Mouse (Mus musculus): ENCODE data around the gene Hectd4. TPM values are rescaled to one million over a fixed set of nuclear protein-coding genes. Genes with fewer than 3 reads are reported as not detected.

The Hectd4 gene
- polyA plus RNA-seq, 1 experiment from 2014 or later, result 7.8 TPM

DNA sequence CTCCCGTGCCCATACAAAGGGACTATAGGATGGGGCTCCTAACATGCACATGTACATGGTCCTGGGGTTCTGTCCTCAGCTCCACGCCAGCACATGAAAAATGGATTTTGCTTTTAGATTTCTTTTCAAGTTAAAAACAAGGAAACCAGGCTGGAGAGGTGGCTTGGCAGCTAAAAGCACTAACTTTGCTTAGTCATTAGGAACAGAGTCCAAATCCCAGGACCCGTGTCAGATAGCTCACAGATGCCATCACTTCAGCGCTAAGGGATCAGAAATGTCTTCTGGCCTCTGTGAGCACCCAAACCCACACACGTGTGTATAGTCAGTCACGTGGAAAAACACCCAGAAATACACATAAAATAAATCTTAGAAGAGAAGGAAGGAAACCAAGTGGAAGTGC lies 116.8 kb downstream of the Hectd4 start:
- no peak for ATAC-seq (ENCODE audit: insufficient number of reproducible peaks, insufficient read depth, low FRiP score, low TSS enrichment)
- Histone ChIP-seq H3K9me3 (no peaks in the 10 kb centered on the region), H3K4me2 (replicated peaks) (no peak overlapping the region), H3K27me3 (no peaks in the 10 kb centered on the region), H3K36me3 (peaks cover 83% of the 10 kb centered on the region), H3K4me3 (no peak overlapping the region), H3K4me1 (peaks cover 12% of the 10 kb centered on the region; the same call in 1 of the 2 replicates), H3K9ac (no peak overlapping the region), H3K27ac (no peak overlapping the region)
- WGBS, result 91% methylated on average over 6 of the region's 6 CpGs

DNA sequence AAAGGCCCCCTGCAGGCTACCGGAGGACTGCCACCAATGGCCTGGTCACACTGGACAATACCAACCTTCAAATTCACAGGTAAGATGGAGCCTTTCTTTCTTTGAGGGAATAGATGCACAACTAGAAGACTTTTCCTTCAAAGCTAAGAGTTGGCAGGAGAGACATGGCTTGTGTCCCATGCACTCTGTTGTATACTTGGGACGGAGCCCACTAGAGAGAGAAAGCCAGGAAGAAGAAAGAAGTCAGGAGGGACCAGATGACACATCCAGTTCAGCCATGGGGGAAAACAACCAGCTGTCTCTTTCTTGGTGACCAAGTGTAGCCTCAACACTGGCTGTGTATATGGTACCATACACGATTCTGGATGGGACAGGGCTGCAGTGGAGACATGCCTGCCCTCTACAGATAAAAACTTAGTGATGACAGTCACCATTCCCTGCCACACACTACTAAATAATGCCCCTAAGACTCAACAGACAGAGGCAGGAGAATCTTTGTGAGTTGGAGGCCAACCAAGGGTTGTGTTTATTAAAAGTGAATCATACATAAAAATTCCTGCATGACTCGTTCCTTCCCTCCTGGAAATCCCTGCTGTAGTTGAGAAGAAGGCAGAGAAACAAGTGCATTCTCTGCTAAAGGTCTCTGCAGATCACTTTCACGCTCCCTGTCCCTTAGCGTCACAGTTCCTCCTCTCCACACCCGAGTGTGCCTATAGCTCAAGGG lies 119.7 kb downstream of the Hectd4 start:
- Histone ChIP-seq H3K9me3 (no peaks in the 10 kb centered on the region), H3K36me3 (peaks cover 85% of the 10 kb centered on the region), H3K9ac (no peak overlapping the region), H3K4me2 (replicated peaks) (no peak overlapping the region), H3K27me3 (no peaks in the 10 kb centered on the region), H3K4me1 (peaks cover 12% of the 10 kb centered on the region; the same call in 1 of the 2 replicates), H3K4me3 (no peak overlapping the region), H3K27ac (no peak overlapping the region)
- no peak for ATAC-seq (ENCODE audit: insufficient number of reproducible peaks, insufficient read depth, low FRiP score, low TSS enrichment)
- WGBS, result 89% methylated on average over 7 of the region's 7 CpGs

DNA sequence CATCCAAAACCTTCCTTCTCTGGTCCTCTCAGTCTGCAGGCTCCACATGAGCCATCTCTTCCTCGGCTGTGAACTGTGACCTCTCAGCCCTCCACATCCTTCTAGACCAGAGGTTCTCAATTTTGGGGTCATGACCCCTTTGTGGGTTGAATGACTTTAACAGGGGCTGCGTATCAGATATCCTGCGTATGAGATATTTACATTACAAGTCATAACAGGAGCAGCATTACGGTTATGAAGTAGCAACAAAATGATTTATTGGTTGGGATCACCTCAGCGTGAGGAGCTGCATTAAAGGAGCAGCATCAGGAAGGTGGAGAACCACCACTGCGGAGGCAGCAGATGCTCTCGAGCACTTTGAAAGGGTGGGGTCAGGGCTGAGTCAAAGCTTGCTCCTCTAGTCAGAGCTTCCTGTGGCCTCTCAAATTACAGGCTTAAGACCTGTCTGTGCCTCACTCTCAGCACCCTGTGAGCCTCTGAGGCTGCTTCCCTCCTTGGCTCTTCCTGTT lies 121.0 kb downstream of the Hectd4 start:
- peaks cover 12% of the 10 kb centered on the region; the same call in 1 of the 2 replicates for H3K4me1 ChIP-seq
- no peaks in the 10 kb centered on the region for H3K9me3 ChIP-seq
- peak; percentile 49; the same call in 1 of the 2 replicates for ATAC-seq (ENCODE audit: insufficient number of reproducible peaks, insufficient read depth, low FRiP score, low TSS enrichment)
- peaks cover 86% of the 10 kb centered on the region for H3K36me3 ChIP-seq
- H3K27me3 ChIP-seq, result no peaks in the 10 kb centered on the region
- H3K27ac ChIP-seq, result 0 out of 2 replicates have a peak overlapping the region, but pooled peaks have one; percentile 11
- H3K4me2 ChIP-seq (replicated peaks), result no peak overlapping the region
- H3K9ac ChIP-seq, result no peak overlapping the region
- WGBS, result 11% methylated on average over 7 of the region's 7 CpGs
- H3K4me3 ChIP-seq, result no peak overlapping the region

DNA sequence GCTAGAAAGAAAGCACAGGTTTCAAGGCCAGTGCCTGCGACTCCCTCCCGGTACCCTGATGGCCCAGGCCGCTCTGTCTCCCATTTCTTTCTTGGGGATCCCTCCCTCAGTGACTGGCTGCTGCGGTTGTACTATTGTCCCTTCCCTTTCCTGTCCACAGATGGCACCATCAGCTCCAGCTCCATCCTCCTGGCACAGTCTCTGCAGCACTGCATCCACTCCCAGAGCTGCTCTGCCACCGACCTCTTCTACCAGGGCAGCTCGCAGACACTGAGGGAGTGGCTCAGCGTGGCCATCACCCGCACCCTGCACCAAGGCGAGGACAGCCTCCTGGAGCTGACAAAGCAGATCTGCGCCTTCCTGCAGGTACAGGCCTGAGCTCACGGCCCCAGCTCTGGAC lies 122.5 kb downstream of the Hectd4 start:
- Histone ChIP-seq H3K4me2 (replicated peaks) (no peak overlapping the region), H3K27ac (no peak overlapping the region), H3K9ac (no peak overlapping the region), H3K27me3 (no peaks in the 10 kb centered on the region), H3K4me1 (peaks cover 12% of the 10 kb centered on the region; the same call in 1 of the 2 replicates), H3K4me3 (no peak overlapping the region), H3K9me3 (no peaks in the 10 kb centered on the region), H3K36me3 (peaks cover 80% of the 10 kb centered on the region)
- no peak for ATAC-seq (ENCODE audit: insufficient number of reproducible peaks, insufficient read depth, low FRiP score, low TSS enrichment)
- WGBS, result 89% methylated on average over 11 of the region's 11 CpGs

DNA sequence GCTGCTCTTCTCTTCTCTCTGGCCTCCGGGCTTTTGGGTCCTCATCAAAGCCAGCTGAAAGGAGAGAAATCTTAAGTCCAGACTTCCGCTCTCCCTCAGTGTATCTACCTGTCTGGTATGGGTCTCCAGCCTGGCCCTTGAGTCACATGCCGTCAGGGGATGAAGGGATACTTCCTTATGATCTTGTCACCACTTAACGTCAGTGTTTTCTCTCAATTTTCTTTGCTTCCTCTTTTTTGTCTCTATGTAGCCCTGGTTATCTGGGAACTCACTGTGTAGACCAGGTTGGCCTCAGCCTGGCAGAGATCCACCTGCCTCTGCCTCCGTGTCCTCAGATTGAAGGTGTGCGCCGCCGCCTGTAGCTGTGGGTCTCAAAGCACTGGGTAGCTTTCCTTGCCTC lies 124.0 kb downstream of the Hectd4 start:
- Histone ChIP-seq H3K4me1 (peaks cover 12% of the 10 kb centered on the region; the same call in 1 of the 2 replicates), H3K4me2 (replicated peaks) (no peak overlapping the region), H3K27me3 (no peaks in the 10 kb centered on the region), H3K9ac (no peak overlapping the region), H3K27ac (no peak overlapping the region), H3K4me3 (no peak overlapping the region), H3K9me3 (no peaks in the 10 kb centered on the region), H3K36me3 (peaks cover 79% of the 10 kb centered on the region)
- no peak for ATAC-seq (ENCODE audit: insufficient number of reproducible peaks, insufficient read depth, low FRiP score, low TSS enrichment)
- WGBS, result 91% methylated on average over 8 of the region's 8 CpGs

DNA sequence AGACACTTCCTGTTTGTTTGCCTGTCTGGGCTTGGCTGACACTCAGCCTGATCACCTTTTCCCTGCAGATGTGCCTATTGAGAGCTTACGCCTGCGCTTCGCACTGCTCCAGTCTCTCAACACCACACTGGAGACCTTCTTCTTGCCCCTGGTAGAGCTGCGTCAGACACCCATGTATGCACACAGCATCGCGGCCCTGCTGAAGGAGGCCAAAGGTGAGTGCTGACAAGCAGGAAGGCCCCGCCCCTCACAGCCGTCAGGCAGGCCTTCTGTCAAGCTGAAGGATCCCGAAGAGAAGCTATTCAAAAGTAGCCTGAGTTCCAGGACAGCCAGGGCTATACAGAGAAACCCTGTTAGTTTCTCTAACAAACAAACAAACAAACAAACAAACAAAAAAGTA lies 139.2 kb downstream of the Hectd4 start:
- H3K27ac ChIP-seq, result no peak overlapping the region
- H3K27me3 ChIP-seq, result no peaks in the 10 kb centered on the region
- no peaks in the 10 kb centered on the region for H3K9me3 ChIP-seq
- peaks cover 96% of the 10 kb centered on the region for H3K36me3 ChIP-seq
- H3K4me3 ChIP-seq, result no peak overlapping the region
- H3K4me1 ChIP-seq, result no peaks in the 10 kb centered on the region
- H3K9ac ChIP-seq, result no peak overlapping the region
- no peak for ATAC-seq (ENCODE audit: insufficient number of reproducible peaks, insufficient read depth, low FRiP score, low TSS enrichment)
- WGBS, result 61% methylated on average over 9 of the region's 9 CpGs
- no peak overlapping the region for H3K4me2 ChIP-seq (replicated peaks)

DNA sequence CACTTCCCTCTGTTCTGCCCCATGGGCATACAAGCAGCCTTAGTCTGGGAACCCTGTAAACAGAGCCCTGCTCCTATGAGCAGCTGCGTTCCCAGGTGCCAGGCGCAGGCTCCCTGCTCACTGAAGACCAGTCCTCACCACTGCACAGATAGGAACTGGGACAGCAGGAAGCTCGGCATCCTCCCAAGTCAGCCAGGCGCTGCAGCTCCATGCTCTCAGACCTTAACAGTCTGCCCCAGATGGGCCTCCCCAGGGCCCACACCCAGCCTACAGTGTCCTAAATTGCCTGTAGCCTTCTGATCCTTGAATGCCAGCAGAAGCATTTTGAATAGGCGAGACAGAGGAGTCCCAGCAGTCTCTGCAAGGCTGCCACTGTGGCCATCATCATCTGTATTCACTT lies 141.7 kb downstream of the Hectd4 start:
- Histone ChIP-seq H3K9ac (no peak overlapping the region), H3K27me3 (no peaks in the 10 kb centered on the region), H3K36me3 (peaks cover 94% of the 10 kb centered on the region), H3K4me3 (no peak overlapping the region), H3K9me3 (no peaks in the 10 kb centered on the region), H3K27ac (no peak overlapping the region), H3K4me1 (no peaks in the 10 kb centered on the region), H3K4me2 (replicated peaks) (no peak overlapping the region)
- 84% methylated on average over 5 of the region's 5 CpGs for WGBS
- no peak for ATAC-seq (ENCODE audit: insufficient number of reproducible peaks, insufficient read depth, low FRiP score, low TSS enrichment)

DNA sequence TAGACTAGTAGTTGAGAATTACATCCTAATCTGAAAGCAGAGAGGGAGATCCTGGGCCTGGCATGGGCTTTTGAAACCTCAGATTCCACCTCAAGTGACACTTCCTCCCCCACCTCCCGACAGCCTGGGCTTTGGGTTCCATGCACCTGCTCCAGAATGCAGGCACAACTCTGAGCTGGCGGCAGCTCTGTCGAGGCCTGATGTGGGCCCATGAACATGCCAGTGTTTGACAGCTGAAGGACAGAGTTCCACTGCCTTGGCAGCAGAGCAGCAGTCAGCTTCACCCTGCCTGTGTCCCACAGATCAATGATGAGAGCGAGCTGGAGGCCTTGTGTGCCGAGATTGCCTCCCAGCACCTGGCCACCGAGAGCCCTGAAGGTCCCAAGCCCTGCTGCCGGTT lies 143.4 kb downstream of the Hectd4 start:
- Histone ChIP-seq H3K4me3 (no peak overlapping the region), H3K9ac (no peak overlapping the region), H3K27ac (no peak overlapping the region), H3K9me3 (no peaks in the 10 kb centered on the region), H3K4me2 (replicated peaks) (no peak overlapping the region), H3K27me3 (no peaks in the 10 kb centered on the region), H3K36me3 (peaks cover 93% of the 10 kb centered on the region), H3K4me1 (no peaks in the 10 kb centered on the region)
- no peak for ATAC-seq (ENCODE audit: insufficient number of reproducible peaks, insufficient read depth, low FRiP score, low TSS enrichment)
- WGBS, result 87% methylated on average over 7 of the region's 7 CpGs

DNA sequence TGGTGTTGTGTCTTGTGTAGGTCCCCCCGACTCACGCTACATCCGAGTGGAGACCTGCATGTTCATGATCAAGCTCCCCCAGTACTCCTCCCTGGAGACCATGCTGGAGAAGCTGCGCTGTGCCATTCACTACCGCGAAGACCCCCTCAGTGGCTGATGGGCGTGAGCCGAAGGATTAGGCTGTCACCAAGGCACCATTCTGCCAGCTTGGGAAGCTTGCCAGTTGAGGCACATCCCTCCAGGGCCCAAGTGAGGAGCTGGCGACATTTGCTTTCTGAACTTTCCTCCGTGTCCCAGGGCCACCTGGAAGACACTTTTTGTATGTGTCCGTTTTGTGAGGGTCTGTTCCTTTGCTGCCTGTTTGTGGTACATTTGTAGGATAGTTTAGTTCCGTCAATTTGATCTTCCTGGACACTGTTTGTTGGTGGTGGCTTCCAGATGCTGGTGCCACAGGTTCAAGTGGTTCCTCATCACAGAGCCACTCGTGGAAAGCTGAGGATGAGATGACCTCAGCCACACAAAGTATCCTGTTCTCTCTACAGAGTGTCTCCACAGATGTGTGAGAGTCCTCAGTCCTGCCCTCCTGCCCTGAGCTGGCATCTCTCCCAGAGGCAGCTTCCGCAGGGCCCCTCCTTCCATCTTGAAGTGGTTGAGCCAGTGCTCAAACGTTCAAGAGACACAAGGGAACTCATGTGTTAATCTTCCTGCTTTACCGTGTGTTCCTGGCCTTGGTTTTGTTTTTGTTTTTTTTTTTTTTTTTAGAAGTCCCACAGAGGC lies 146.6 kb downstream of the Hectd4 start:
- Histone ChIP-seq H3K4me1 (no peaks in the 10 kb centered on the region), H3K36me3 (peaks cover 77% of the 10 kb centered on the region), H3K9ac (no peak overlapping the region), H3K4me2 (replicated peaks) (no peak overlapping the region), H3K27ac (no peak overlapping the region), H3K4me3 (no peak overlapping the region), H3K27me3 (no peaks in the 10 kb centered on the region), H3K9me3 (no peaks in the 10 kb centered on the region)
- 84% methylated on average over 16 of the region's 16 CpGs for WGBS
- no peak for ATAC-seq (ENCODE audit: insufficient number of reproducible peaks, insufficient read depth, low FRiP score, low TSS enrichment)

DNA sequence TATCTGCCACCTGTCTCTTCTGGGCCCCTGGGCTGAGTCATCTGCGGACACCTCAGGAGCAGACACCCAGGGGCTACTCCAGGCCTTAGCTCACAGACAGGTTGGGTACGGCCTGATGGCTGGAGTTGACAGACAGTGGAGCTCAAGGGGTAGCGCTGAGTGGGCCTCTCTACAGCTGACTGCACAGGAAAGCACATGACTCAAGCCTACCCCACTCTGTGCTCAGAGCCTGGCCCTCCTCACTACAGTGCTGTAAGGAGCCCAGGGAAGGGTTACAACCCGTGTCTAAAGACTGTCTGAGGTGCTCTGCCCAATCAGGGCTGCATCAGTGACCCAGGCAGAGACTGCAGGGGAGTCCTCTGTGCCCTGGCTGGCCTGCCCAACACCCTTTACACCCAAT lies 147.2 kb downstream of the Hectd4 start:
- Histone ChIP-seq H3K36me3 (peaks cover 77% of the 10 kb centered on the region), H3K4me1 (no peaks in the 10 kb centered on the region), H3K4me2 (replicated peaks) (no peak overlapping the region), H3K27me3 (no peaks in the 10 kb centered on the region), H3K27ac (no peak overlapping the region), H3K4me3 (no peak overlapping the region), H3K9ac (no peak overlapping the region), H3K9me3 (no peaks in the 10 kb centered on the region)
- WGBS, result 86% methylated on average over 4 of the region's 4 CpGs
- ATAC-seq (ENCODE audit: insufficient number of reproducible peaks, insufficient read depth, low FRiP score, low TSS enrichment), result no peak

DNA sequence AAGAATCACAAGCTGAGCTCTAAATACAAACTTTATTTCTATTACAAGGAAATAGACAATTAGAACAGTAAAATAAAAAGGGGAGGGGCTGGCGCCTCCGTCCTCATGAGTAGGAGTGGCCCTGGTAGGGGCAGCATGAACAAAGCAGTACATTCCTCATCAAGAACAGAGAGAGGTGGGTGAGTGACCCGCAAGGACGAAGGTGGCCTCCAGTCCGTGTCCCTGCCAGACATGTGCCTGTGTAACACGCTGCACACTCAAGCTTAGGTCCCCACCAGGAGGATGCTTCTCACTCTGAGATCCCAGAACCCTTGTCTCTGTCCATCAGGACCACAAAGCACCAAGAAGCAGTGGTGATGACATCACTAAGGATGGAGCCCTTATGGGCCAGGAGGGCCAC lies 151.7 kb downstream of the Hectd4 start:
- H3K27ac ChIP-seq, result no peak overlapping the region
- H3K27me3 ChIP-seq, result no peaks in the 10 kb centered on the region
- H3K9ac ChIP-seq, result no peak overlapping the region
- H3K9me3 ChIP-seq, result no peaks in the 10 kb centered on the region
- WGBS, result 91% methylated on average over 6 of the region's 6 CpGs
- no peak overlapping the region for H3K4me3 ChIP-seq
- ATAC-seq (ENCODE audit: insufficient number of reproducible peaks, insufficient read depth, low FRiP score, low TSS enrichment), result no peak
- H3K4me2 ChIP-seq (replicated peaks), result no peak overlapping the region
- peaks cover 75% of the 10 kb centered on the region for H3K36me3 ChIP-seq
- H3K4me1 ChIP-seq, result no peaks in the 10 kb centered on the region

DNA sequence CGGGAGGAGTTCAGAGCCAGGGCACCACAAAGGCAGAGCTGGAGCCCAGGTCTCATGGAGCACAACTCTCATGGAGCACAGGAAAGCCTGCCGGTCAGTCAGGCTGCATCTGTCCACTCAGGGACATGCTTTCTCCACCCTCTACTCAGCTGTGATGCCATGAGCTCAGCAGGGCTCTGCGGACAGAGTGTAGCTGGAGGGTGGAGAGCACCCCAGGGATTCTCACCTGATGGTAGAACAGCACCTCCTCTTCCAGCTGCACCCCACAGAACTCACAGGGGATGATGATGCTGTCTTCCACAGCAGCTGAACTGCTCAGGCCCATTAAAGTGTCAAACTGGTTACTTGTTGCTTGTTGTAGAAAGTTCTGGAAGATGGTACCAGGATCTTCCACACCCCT lies 154.8 kb downstream of the Hectd4 start:
- WGBS, result 89% methylated on average over 3 of the region's 3 CpGs
- Histone ChIP-seq H3K4me3 (no peak overlapping the region), H3K27me3 (no peaks in the 10 kb centered on the region), H3K4me2 (replicated peaks) (no peak overlapping the region), H3K27ac (no peak overlapping the region), H3K4me1 (no peaks in the 10 kb centered on the region), H3K9me3 (no peaks in the 10 kb centered on the region), H3K36me3 (peaks cover 83% of the 10 kb centered on the region), H3K9ac (no peak overlapping the region)
- no peak for ATAC-seq (ENCODE audit: insufficient number of reproducible peaks, insufficient read depth, low FRiP score, low TSS enrichment)
